Mouse (Mus musculus) hindlimb bud, embryonic 11.5 days (tissue): Measurements from ENCODE around the gene Pdk2.

ENCODE experiments used
- DNase-seq: peaks from one replicate; pipeline ENCODE4 v3.0.0-alpha.2; 2012; ENCODE audit warnings: low read depth, low spot score; ENCODE audit errors: extremely low spot score

Gene Pdk2

DNA sequence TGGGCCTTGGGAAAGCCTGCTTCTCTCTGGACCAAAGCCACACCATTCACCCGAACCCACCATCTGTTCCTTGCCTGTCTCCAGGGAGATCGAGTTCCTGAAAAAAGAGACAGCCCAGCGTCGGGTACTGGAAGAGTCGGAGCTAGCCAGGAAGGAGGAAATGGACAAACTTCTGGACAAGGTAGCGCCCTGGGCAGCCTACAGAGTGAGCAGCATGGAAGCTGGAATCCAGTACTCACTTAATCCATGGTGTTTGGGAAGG lies 36.3 kb downstream of the Pdk2 start:
- no peak for DNase-seq

DNA sequence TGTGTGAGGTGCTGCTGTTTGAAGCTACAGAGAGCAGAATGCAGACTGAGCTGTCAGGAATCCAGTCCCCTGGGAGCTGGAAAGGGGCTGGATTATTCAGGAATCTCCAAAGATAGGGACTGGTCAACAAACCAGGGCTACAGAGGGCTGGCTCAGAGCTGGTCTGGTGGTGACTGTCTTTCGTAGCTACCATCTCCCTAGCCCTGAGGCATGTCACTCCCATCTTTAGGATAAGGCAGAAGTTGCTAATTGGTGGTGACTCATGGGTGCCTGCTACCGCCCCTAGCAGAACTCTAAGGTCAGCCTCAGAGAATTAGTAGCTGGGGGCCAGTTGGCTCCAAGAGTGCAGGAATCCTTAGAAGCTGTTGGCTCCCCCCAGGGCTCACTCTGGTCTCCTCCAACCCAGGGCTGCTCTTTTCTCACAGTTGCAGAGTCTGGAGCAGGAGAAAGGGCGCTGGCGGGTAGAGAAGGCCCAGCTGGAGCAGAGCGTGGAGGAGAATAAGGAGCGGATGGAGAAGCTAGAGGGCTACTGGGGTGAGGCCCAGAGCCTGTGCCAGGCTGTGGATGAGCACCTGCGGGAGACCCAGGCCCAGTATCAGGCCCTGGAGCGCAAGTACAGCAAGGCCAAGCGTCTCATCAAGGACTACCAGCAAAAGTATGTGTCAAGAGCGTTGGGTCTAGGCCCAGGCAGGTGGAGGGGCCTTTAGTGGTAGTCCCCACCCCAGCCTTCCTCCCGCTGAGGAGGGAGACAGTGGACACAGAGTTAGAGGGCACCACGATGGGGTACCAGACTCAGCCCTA lies 36.8 kb downstream of the Pdk2 start:
- no peak for DNase-seq

DNA sequence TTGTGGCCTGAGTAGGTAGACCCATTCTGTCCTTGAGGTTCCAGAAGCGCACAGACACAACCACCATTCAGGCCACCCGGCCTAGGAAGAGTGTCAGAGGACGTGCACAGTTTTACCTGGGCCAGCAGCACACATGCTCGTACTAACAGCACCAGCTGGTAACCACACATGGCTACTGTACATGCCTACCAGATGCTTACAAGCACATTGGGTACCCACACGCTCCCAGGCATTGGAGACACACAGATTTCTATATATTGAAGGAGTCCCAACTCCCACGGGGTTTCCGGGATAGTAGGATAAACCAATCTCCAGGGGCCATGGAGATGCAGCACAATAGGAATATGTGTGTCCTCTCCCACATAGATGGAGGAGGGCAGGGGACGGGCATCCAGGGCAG lies 38.4 kb downstream of the Pdk2 start:
- no peak for DNase-seq

DNA sequence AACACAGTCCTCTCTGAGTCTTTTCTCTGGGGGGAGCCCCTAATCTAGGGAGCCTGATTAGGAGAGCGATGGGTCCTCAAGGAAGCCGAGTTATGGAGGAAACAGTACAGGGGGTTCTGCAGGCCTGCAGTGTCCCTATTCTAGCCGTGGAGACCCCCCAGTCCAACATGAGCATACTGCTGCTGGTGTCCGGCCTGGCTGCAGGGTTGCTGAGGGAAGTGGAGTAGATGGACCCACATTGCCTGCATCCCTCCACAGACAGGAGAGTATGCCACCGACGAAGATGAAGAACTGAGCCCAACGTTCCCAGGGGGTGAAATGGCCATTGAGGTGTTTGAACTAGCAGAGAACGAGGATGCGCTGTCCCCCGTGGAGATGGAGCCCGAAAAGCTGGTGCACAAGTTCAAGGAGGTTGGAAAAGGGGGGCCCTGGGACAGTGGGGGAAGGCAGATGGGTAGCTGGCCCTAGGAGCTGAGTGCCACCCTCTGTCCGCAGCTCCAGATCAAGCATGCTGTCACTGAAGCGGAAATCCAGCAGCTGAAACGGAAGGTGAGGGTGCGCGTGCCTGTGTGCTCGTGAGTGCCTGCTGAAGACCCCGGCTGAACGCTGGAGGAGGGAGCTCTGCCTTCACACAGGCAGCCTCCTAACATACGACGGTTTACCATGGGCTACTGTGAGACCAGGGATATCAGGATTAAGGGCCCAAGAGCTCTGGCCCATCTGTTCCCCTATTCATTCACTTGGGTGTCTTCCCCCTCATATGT lies 39.4 kb downstream of the Pdk2 start:
- no peak for DNase-seq

DNA sequence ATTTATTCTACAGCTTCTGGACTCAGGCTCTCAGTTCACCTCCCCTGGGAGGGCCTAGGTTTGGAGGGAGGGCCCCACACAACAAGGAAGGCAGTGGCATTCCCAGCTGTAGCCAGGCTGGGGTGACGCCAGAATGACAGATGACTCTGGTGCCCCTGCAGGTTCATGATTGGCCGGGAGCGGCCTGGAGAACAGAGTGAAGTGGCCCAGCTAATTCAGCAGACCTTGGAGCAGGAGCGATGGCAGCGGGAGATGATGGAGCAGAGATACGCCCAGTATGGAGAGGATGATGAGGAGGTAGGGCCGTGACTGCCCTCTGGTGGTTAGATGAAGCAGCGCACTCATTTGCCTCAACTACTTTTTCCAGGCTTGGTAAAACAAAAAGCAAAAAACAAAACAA lies 40.1 kb downstream of the Pdk2 start:
- DNase-seq: no peak

DNA sequence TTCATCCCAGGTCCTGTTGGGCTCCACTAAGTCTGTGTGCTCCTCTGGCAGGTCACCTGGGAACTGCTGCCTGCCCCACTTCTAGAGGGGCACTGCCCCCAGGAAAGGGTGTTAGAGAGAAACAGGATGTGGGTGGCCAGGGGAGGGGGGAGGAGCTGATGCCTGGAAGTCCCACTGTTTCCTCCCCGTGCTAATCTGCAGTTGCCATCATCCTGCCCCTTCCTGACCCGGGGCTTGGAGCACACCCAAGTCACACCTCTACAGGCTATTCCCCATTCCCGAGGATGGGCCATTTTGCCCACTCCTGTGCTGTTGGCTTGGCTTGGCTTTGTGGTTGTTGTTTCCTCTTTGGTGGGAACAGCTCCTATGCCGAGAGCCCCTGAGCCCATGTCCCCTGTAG lies 40.6 kb downstream of the Pdk2 start:
- no peak for DNase-seq

DNA sequence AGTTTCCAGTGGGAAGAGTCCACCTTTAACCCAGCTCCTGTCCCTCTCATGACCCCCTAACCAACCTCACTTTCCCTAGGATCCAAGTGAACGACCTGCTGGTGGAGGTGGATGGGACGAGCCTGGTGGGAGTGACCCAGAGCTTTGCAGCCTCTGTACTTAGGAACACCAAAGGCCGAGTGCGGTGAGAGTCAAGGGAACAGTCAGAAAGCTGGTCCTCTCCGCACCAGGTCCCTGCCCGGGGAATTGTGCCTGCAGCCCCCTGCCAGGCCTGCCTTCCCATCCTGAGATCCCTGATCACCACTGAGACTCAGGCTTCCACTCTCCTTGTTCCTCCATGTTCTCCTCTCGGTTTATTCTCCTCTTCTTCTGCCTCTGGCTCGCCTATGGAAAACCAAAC lies 41.0 kb downstream of the Pdk2 start:
- DNase-seq: no peak

DNA sequence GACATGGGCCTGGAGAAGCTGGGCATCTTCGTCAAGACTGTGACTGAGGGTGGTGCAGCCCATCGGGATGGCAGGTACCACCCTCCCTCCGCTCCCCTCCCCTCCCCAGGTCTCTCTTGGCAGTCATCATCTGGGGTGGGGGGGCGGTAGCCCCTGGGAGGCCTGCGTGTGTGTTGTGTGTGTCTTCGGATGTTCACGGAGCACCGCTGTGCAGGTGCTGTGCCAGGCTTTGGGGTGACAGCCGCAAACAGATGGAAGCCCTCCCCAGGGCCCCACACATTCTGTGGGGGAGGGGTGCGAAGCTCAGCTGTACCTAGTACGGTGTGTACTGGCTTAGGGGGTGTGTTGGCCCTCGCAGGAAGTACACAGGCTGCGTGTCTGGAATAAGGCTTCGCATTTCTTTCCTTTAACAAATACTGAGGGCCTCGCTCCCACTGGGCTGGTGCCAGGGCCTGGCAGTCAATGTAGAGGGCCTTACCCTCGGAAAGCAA lies 43.1 kb downstream of the Pdk2 start:
- DNase-seq: no peak

DNA sequence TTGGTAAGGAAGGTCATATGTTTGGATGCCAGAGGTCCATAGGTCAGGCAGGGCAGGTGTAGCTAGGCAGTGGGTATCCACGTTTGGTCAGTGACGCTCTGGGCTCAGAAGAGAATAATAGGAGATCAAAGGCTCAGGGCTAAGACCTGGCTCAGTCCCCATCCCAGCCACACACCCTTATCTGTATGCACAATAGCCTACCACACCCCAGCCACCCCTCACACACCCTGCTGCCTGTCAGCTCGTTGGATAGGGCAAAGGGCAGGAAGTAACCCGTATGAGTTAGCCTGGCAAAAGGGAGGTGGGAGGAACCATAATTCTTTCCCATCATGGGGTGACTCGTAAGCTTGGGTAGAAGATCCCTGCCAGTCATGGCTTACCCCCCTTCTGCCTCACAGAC lies 43.6 kb downstream of the Pdk2 start:
- DNase-seq: no peak

DNA sequence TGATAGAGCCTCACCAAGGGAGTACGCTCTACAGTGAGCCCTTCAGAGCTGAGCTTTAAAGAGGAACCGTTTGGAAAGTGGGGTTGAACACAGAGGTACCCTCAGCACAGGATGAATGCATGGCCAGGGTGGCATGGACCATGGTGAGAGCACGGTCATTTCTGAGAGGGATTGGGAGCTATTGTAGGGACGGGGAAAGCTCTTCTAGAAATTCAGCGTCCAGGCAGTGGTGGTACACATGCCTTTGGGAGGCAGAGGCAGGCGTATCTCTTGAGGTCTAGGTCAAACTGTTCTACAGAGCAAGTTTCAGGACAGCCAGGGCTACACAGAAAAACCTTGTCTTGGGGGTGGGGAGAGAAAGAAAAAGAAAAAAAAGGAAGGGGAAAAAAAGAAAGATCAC lies 44.2 kb downstream of the Pdk2 start:
- DNase-seq: no peak

DNA sequence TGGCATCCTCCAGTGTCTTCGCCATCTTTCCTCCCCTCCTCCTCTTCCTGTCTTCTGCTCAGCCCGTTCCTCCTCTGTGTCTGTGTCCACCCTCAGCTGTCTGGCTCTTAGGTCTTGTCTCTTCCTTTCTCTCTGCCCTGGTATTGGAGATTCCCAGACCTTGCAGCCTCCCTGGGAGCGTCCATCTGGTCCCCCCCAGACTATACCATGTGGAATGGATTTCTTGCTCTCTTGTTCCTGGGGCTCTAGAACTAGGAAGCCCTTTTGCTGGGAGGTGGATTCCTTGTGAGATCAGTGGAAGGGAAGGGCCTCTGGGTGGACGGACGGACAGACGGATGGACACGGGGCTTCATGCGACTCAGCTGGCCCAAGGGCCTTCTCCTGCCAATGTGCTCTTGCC lies 45.1 kb downstream of the Pdk2 start:
- DNase-seq: no peak

DNA sequence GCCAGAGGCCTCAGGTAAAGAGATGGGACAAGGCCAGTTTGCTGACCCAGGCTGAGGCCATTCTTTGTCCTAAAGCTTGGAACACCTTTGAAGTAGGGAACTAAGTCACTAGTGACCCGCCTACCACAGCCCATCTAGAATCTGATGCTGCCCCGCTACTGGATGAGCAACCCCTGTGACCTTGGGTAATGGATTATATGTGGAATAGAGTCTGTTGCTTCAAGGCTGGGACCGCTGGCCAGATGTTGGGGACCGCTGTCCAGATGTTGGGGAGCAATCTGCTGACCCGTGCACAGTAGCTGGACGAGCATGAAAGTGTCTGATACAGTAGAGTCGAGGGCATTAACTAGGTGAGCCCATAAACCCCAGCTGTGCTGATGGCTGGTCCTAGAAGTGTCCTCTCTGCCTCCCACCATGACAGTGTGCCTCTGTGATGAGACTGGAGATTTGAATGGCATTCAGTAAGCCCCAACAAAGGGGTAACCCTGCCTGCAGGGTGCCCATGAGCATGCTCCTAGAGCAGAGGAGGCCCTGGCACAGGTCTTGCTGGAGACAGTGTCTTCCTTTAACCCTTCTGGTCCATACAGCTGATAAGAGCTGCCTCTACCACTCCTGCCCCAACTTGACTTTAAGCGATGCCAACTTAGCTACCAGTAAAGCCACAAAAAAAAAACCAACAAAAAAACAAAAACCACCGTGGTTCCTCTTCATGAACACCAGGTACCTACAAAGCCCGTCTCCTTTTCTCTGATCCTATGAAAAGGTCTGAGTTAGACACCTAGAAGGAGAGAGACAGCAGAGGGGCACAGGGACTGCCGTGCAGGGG lies 46.0 kb downstream of the Pdk2 start:
- DNase-seq: no peak

DNA sequence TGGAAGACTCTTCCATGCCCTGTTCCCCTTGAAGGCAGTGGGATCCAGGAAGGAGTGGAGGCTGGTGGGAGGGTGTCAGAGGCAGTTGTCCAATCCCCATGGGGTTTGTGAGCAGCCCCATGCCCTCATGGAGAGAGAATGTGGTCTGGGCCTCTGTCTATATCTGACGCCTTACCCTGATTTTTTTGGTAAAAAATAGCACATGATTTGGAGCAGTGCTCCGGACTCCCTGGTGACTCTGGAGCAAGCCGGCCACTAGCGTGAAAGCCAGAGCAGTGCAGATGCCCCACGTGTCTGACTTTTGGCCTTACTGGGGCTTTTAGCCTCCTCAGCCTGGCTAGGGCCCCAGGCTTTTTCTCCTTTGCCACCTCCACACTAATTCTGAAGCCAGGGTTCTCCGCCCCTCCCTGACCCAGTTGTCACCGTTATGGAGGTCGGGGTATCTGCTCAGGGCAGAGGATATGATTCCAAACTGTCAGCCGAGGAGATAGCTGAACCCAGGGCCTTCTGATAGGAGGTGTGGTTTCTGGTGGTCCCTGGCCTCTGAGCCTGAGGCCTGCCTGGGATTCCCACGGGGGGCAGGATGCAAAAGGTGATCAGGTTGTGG lies 46.8 kb downstream of the Pdk2 start:
- no peak for DNase-seq

DNA sequence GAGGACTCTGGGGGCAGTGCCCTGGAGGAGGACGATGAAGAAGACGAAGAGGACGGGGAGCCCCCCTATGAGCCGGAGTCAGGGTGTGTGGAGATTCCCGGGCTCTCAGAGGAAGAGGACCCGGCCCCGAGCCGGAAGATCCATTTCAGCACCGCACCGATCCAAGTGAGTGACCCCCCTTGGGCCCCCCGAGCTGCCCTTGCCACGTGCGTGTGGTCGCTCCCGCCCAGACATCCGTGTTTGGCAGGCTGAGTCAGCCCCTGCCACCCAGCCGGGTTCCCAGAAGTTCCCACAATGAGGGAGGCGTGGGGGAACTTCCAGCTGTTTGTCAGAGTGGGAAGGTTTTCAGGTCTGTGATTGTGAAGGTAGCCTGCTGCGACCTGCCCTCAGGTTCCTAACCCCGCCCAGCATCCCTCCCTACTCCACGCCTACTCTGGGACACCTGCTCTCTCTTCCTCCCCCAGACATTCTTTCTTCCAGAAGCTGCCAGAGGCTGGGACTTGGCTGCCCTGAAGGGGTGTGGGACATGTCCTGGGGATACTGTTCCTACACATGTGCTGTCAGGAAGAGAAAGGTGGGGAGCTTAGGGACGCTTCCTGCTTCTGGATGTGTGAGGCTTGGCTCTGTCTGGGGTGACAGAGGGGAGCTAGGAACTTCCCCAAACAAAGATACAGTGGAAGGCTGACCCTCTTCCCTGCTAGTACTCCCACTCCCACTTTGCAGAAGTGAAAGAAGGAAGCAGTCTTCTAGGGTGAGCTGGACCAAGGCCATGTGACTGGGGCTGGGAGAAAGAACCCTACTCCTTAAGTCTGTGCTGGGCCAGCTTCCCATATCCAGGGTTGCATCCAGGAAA lies 48.2 kb downstream of the Pdk2 start:
- DNase-seq: no peak

DNA sequence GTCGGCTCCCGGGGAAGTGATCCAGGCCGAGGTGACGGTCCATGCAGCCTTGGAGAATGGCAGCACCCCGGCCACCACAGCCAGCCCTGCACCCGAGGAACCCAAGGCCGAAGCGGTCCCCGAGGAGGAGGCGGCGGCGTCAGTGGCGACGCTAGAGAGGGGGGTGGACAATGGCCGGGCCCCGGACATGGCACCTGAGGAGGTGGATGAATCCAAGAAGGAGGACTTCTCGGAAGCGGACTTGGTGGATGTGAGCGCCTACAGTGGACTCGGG lies 48.7 kb downstream of the Pdk2 start:
- no peak for DNase-seq

DNA sequence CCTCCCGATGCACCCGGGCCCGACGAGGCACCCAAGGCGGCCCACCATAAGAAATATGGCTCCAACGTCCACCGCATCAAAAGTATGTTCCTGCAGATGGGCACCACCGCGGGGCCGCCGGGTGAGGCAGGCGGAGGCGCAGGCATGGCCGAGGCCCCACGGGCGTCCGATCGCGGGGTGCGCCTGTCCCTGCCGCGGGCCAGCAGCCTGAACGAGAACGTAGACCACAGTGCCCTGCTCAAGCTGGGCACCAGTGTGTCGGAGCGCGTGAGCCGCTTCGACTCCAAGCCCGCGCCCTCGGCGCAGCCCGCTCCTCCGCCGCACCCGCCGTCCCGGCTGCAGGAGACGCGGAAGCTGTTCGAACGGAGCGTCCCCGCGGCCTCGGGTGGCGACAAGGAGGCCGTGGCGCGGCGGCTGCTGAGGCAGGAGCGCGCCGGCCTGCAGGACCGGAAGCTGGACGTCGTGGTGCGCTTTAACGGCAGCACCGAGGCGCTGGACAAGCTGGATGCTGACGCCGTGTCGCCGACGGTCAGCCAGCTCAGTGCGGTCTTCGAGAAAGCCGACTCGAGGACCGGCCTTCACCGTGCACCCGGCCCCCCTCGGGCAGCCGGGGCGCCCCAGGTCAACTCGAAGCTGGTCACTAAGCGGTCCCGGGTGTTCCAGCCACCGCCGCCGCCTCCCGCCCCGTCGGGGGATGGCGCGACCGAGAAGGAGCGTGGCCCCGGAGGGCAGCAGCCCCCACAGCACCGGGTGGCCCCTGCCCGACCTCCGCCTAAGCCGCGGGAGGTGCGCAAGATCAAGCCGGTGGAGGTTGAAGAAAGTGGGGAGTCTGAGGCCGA lies 49.3 kb downstream of the Pdk2 start:
- DNase-seq: no peak

DNA sequence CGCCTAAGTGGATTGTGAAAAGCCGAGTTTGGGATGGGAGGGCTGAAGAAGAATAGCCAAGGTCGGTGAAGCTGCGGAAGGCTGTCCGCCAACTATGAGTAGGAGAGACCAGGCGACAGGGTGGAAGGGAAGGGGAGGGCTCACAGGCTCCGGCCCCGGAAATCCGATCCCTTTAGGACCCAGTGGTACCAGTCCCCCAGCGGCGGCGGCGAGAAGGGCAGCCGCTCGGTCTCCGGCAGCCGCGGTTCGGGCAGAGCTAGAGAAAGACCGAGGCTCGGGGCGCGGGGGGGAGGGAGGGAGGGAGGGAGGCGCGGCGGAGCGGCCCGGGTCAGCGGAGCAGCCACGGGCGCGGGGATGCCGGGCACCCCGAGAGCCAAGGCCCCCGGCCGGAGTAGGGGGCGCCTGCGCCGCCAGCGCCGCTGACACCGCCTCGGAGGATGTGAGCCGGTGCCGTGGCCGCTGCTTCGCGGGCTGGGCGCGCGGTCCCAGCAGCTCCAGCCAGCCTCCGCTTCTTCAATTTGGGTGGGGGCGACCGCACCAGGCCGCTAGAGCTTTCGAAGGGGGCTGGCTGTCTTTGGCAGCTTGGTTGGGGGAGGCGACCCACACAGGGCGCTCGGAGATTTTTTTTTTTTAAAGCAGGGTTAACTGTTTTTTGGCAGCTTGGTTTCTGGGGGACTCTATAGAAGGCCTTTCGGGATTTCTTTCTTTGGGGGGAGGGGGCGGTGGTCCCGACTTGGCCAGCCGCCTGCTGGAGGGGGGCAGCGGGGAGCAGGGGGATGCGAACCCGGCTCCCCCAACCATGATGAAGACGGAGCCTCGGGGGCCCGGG lies 50.2 kb downstream of the Pdk2 start, which contains the start of gene Ppp1r9b:
Gene Ppp1r9b, plus strand, starts transcription at position 287 of the 829 bp plus-strand sequence.
- no peak for DNase-seq

DNA sequence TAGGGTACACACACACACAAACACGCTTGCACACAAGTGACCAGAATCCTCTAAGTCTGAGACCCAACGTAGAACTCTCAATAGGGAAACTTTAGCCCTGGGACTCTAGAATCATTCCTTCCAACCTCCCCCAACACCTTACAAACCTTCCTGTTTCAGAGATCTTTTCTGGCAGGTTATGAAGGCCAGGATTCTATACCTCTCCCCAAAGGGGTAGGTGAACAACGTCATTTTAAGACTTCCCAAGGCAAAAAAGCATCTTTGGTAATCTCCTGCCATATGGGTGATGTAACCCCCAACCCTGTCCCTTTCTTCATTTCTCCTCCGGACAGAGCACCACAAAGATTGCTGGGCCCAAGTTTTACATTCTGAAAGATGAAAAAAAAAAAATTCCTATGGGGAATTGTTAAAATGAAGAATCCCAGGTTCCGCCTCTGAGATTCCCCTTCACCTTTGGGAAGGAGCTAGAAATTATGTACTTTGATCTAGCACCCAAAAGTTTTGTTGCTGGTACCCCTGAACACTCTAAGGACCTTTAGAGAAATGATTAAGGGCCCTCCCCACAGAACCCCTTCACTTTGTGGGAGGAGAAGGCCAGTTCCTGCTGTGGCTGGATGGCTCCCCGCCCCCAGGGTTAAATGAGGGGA lies 50.9 kb downstream of the Pdk2 start:
- DNase-seq: no peak
